Mouse (Mus musculus) cerebellum, adult 2 months (tissue): ENCODE measurements around the gene Uhrf2.

Source experiments
- CTCF ChIP-seq: fragments of 200-500 bp; IDR thresholded peaks from 2 replicates; pipeline ENCODE4 v1.5.1; 2011; ENCODE audit warnings: low read depth, mild to moderate bottlenecking, control low read depth, low read length, moderate library complexity, borderline replicate concordance; ENCODE audit not compliant: insufficient read depth
- POLR2A ChIP-seq: fragments of 200-500 bp; IDR thresholded peaks from 2 replicates; pipeline ENCODE4 v1.6.1; 2011; ENCODE audit warnings: low read length, control low read depth, borderline replicate concordance; ENCODE audit not compliant: insufficient read depth

GRCm38 (mm10) chr19:30105045-30105842 is 74.9 kb downstream of the Uhrf2 start:
- TF ChIP-seq CTCF (no peak), POLR2A (no peak)
